Mouse (Mus musculus): Measurements from ENCODE around the gene Gm49396. TPM values are rescaled to one million over a fixed set of nuclear protein-coding genes. Genes with fewer than 3 reads are reported as not detected.

Gene Gm49396
- polyA plus RNA-seq, 1 experiment = 1.9 TPM

DNA sequence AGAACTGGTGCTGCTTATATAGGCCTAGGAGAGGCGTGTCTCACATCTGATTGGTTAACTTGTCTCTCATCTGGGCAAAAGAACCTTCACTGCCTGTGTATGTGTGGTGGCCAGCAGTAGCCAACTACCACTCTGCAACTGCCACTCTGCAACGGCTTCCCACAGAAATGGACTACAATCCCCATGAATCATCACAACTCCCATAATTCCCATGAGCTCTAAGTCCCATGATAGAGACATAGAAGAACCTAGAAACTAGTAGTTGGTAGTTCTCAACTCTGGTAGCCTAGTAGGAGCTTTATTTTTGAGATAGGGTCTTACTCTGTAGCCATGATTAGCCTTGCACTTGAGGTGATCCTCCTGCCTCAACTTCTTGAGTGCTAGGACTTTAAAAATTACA lies 13.3 kb upstream of the Gm49396 start:
- Histone ChIP-seq H3K27me3 (ENCODE audit: control insufficient read depth, insufficient read depth, low read length, poor library complexity, severe bottlenecking) (no peaks in the 10 kb centered on the region), H3K4me1 (ENCODE audit: control insufficient read depth, insufficient read depth, low read length) (no peaks in the 10 kb centered on the region), H3K9ac (ENCODE audit: low read depth, poor library complexity, severe bottlenecking) (no peak overlapping the region), H3K4me3 (ENCODE audit: low read depth, low read length) (no peak overlapping the region), H3K36me3 (ENCODE audit: control insufficient read depth, insufficient read depth, low read length, poor library complexity, severe bottlenecking) (no peaks in the 10 kb centered on the region; the same call in none of the 2 replicates), H3K27ac (ENCODE audit: insufficient read depth, low read length) (no peak overlapping the region), H3K9me3 (replicated peaks; ENCODE audit: control insufficient read depth, insufficient read depth, low read length, poor library complexity, severe bottlenecking) (no peaks in the 10 kb centered on the region)
- no peak for TF ChIP-seq CTCF (IDR thresholded peaks at IDR 0.05; ENCODE audit: low read depth, low read length)
- no peak for TF ChIP-seq POLR2A (IDR thresholded peaks at IDR 0.05; ENCODE audit: insufficient read depth, low read length)
- no peak for TF ChIP-seq EP300 (IDR thresholded peaks at IDR 0.05; ENCODE audit: insufficient read depth, low read depth, low read length)

DNA sequence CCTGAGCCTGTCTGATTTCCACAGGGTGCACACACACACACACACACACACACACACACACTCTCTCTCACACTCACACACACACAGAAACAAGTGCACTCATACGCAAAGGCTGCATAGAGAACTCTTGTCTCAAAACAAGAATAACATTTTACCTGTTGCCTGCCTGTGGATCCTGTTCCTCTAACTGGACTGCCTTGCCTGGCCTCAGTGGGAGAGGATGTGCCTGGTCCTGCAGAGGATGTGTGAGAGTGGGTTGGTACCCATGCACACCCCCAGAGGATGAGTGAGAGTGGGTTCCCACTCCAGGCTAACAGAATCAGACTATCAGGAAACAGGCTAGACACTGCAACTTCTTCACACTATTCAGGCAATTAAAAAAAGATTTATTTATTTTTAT lies 12.5 kb upstream of the Gm49396 start:
- Histone ChIP-seq H3K9me3 (replicated peaks; ENCODE audit: control insufficient read depth, insufficient read depth, low read length, poor library complexity, severe bottlenecking) (no peaks in the 10 kb centered on the region), H3K36me3 (ENCODE audit: control insufficient read depth, insufficient read depth, low read length, poor library complexity, severe bottlenecking) (peaks cover 7% of the 10 kb centered on the region), H3K9ac (ENCODE audit: low read depth, poor library complexity, severe bottlenecking) (no peak overlapping the region), H3K4me1 (ENCODE audit: control insufficient read depth, insufficient read depth, low read length) (no peaks in the 10 kb centered on the region), H3K4me3 (ENCODE audit: low read depth, low read length) (no peak overlapping the region), H3K27ac (ENCODE audit: insufficient read depth, low read length) (no peak overlapping the region), H3K27me3 (ENCODE audit: control insufficient read depth, insufficient read depth, low read length, poor library complexity, severe bottlenecking) (no peaks in the 10 kb centered on the region)
- TF ChIP-seq POLR2A (IDR thresholded peaks at IDR 0.05; ENCODE audit: insufficient read depth, low read length) (no peak), EP300 (IDR thresholded peaks at IDR 0.05; ENCODE audit: insufficient read depth, low read depth, low read length) (no peak), CTCF (IDR thresholded peaks at IDR 0.05; ENCODE audit: low read depth, low read length) (no peak)

DNA sequence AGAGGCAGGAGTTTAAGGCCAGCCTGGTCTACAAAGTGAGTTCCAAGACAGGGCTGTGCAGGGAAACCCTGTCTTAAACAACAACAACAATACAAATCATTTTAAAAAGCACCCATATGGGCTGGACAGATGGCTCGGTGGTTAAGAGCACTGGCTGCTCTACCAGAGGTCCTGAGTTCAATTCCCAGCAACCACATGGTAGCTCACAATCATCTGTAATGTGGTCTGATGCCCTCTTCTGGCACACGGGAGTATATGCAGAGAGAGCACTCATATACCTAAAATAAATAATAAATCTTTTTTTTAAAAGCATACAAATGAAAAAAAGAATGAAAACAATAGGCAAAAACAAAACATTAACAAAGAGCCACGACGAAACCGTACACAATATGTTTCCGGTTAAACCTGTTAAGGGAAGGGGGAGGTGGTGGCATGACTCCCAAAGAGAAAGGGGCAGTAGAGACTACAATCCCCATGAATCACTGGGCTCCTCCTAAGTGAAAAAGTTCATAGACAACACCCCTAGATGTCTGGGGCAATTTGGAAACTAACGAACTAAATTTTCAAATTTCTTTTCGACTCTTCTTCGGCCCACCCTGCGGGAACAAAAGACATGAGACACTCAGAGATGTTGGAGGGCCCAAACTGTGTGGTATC lies 11.6 kb upstream of the Gm49396 start:
- Histone ChIP-seq H3K4me1 (ENCODE audit: control insufficient read depth, insufficient read depth, low read length) (no peaks in the 10 kb centered on the region), H3K4me3 (ENCODE audit: low read depth, low read length) (peak overlapping the region; percentile 94), H3K27me3 (ENCODE audit: control insufficient read depth, insufficient read depth, low read length, poor library complexity, severe bottlenecking) (no peaks in the 10 kb centered on the region), H3K27ac (ENCODE audit: insufficient read depth, low read length) (peak overlapping the region; percentile 90), H3K9me3 (replicated peaks; ENCODE audit: control insufficient read depth, insufficient read depth, low read length, poor library complexity, severe bottlenecking) (no peaks in the 10 kb centered on the region), H3K9ac (ENCODE audit: low read depth, poor library complexity, severe bottlenecking) (peak overlapping the region; percentile 60), H3K36me3 (ENCODE audit: control insufficient read depth, insufficient read depth, low read length, poor library complexity, severe bottlenecking) (peaks cover 12% of the 10 kb centered on the region)
- TF ChIP-seq CTCF (IDR thresholded peaks at IDR 0.05; ENCODE audit: low read depth, low read length) = no peak
- TF ChIP-seq EP300 (IDR thresholded peaks at IDR 0.05; ENCODE audit: insufficient read depth, low read depth, low read length) = no peak
- no peak for TF ChIP-seq POLR2A (IDR thresholded peaks at IDR 0.05; ENCODE audit: insufficient read depth, low read length)

DNA sequence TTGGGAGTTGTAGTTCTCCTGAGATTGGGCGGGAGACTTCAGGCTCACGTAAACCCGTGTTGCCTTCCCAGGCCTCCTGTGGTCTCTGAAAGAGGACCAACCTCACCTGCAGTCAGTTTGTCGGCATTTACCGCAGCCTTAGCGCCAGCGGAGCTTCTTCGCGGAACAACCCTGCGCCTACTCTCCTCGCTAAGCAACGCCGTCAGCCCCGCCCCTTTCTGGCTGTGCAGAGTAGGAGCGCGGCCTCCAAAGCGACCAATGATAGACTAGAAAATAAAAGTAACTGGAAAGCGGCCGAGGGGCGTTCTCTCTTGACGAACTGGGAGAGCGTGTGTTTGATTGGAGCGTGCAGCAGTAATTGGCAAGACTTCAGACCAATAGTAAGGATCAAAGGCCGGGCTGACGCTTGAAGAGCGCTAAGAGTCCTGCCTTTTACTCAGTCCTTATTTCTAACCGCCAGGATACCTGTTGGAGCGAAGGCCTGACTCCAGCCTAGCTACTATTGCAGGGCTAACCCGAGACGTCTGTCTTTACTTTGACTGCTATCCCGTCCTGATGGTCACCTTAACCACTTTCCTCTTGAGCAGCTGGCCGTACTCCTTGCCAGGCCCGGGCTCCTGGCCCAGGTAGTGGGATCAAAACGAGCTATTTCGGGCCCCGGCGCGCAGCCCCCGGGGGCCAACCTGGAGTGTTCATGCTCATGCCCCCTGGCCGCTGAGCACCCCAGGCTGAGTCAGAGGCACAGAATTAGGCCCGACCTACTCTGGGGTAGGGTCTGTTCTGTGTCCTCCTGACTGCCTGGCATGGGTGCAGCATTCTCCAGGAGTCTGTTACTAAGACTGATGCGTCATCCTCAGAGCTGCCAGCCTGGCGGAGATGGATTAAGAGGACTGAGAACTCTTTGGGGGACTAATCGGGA lies 10.8 kb upstream of the Gm49396 start, which contains the start of the genes Hspb6 and Proser3:
TSS of gene Hspb6 (plus strand) at position 77 of the 919 bp plus-strand sequence.
TSS of gene Proser3 (minus strand) at position 198 of the 919 bp plus-strand sequence.
- TF ChIP-seq CTCF (IDR thresholded peaks at IDR 0.05; ENCODE audit: low read depth, low read length) (no peak), POLR2A (IDR thresholded peaks at IDR 0.05; ENCODE audit: insufficient read depth, low read length) (peak; percentile 99)

DNA sequence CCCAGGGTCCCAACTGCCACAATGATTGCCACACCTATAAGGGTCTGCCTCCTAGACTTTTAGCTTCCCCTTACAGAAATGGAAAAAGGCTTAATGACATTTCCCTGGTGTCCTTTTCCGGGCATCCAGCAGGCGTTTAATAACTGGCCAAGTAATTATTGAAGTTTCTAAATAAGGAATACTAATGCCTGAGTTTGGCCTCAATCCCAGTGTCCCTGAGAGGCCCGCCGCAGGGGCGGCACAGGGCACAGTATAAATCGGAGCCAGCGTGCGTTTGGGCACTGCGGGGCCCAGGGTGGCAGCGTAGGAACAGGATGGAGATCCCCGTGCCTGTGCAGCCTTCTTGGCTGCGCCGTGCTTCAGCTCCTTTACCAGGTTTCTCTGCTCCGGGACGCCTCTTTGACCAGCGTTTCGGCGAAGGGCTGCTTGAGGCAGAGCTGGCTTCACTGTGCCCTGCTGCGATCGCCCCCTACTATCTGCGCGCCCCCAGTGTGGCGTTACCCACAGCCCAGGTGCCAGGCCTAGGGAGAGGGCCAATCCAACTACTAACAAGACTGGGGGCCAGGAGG lies 10.0 kb upstream of the Gm49396 start:
- Histone ChIP-seq H3K4me1 (ENCODE audit: control insufficient read depth, insufficient read depth, low read length) (peaks cover 2% of the 10 kb centered on the region), H3K27me3 (ENCODE audit: control insufficient read depth, insufficient read depth, low read length, poor library complexity, severe bottlenecking) (no peaks in the 10 kb centered on the region), H3K36me3 (ENCODE audit: control insufficient read depth, insufficient read depth, low read length, poor library complexity, severe bottlenecking) (peaks cover 16% of the 10 kb centered on the region), H3K4me3 (ENCODE audit: low read depth, low read length) (peak overlapping the region; percentile 84), H3K9ac (ENCODE audit: low read depth, poor library complexity, severe bottlenecking) (peak overlapping the region; percentile 82), H3K9me3 (replicated peaks; ENCODE audit: control insufficient read depth, insufficient read depth, low read length, poor library complexity, severe bottlenecking) (no peaks in the 10 kb centered on the region), H3K27ac (ENCODE audit: insufficient read depth, low read length) (no peak overlapping the region)
- TF ChIP-seq POLR2A (IDR thresholded peaks at IDR 0.05; ENCODE audit: insufficient read depth, low read length) (no peak), CTCF (IDR thresholded peaks at IDR 0.05; ENCODE audit: low read depth, low read length) (no peak), EP300 (IDR thresholded peaks at IDR 0.05; ENCODE audit: insufficient read depth, low read depth, low read length) (no peak)

More for the DNA sequence above, 10.8 kb upstream of the Gm49396 start, which contains the start of the genes Hspb6 and Proser3:
- Histone ChIP-seq H3K4me3 (ENCODE audit: low read depth, low read length) (peak within 1 kb of the TSS; percentile 94), H3K4me1 (ENCODE audit: control insufficient read depth, insufficient read depth, low read length) (no peaks in the 10 kb centered on the region), H3K9me3 (replicated peaks; ENCODE audit: control insufficient read depth, insufficient read depth, low read length, poor library complexity, severe bottlenecking) (no peaks in the 10 kb centered on the region), H3K36me3 (ENCODE audit: control insufficient read depth, insufficient read depth, low read length, poor library complexity, severe bottlenecking) (peaks cover 16% of the 10 kb centered on the region), H3K27me3 (ENCODE audit: control insufficient read depth, insufficient read depth, low read length, poor library complexity, severe bottlenecking) (no peaks in the 10 kb centered on the region), H3K27ac (ENCODE audit: insufficient read depth, low read length) (peak within 1 kb of the TSS; percentile 90), H3K9ac (ENCODE audit: low read depth, poor library complexity, severe bottlenecking) (peak within 1 kb of the TSS; percentile 82)

All from ES-Bruce4 (cell line).